Mouse (Mus musculus): ENCODE results near the gene Adgrl2. TPM values are rescaled to one million over a fixed set of nuclear protein-coding genes. Genes with fewer than 3 reads are reported as not detected.
A peak's percentile ranks its signal among the peaks of the same experiment; 100 is the strongest.

Gene Adgrl2
- polyA plus RNA-seq (2016; fragmentation: Nextera tagmentation; extraction: Ambion mirVana), result 78.1 and 81.6 TPM in 2 replicates

- H3K4me1 ChIP-seq, result peaks cover 54% of the 10 kb centered on the region
- H3K36me3 ChIP-seq (replicated peaks), result no peaks in the 10 kb centered on the region
- peaks cover 15% of the 10 kb centered on the region; the same call in 1 of the 2 replicates for H3K27me3 ChIP-seq (ENCODE audit: poor library complexity, severe bottlenecking)
- WGBS, result under 1% methylated on average over 25 of the region's 25 CpGs
- H3K27ac ChIP-seq, result peak within 1 kb of the TSS; percentile 100
- DNase-seq (ENCODE audit: extremely low spot score, low spot score), result no peak
- peak within 1 kb of the TSS; percentile 98 for H3K4me3 ChIP-seq
- no peaks in the 10 kb centered on the region for H3K9me3 ChIP-seq
Measured at GRCm38 (mm10) chr3:148990531-148991003, at the start of gene Adgrl2. Gene Adgrl2, minus strand, starts transcription at chr3:148990555.

GRCm38 (mm10) chr3:149038771-149039170, 48.4 kb upstream of the Adgrl2 start:
- 77% methylated on average over 4 of the region's 4 CpGs for WGBS
- Histone ChIP-seq H3K36me3 (replicated peaks) (no peaks in the 10 kb centered on the region), H3K27ac (no peak overlapping the region), H3K4me3 (no peak overlapping the region), H3K9me3 (no peaks in the 10 kb centered on the region), H3K27me3 (ENCODE audit: poor library complexity, severe bottlenecking) (no peaks in the 10 kb centered on the region; the same call in 1 of the 2 replicates), H3K4me1 (peaks cover 30% of the 10 kb centered on the region)
- DNase-seq (ENCODE audit: extremely low spot score, low spot score), result no peak

GRCm38 (mm10) chr3:149019925-149020324, 29.6 kb upstream of the Adgrl2 start:
- Histone ChIP-seq H3K27ac (no peak overlapping the region), H3K27me3 (ENCODE audit: poor library complexity, severe bottlenecking) (no peaks in the 10 kb centered on the region), H3K36me3 (replicated peaks) (no peaks in the 10 kb centered on the region), H3K4me1 (peaks cover 8% of the 10 kb centered on the region; the same call in 1 of the 2 replicates), H3K9me3 (no peaks in the 10 kb centered on the region), H3K4me3 (no peak overlapping the region)
- 81% methylated on average over 5 of the region's 5 CpGs for WGBS
- DNase-seq (ENCODE audit: extremely low spot score, low spot score), result no peak

- Histone ChIP-seq H3K27ac (no peak overlapping the region), H3K4me3 (no peak overlapping the region), H3K9me3 (no peaks in the 10 kb centered on the region), H3K4me1 (0 out of 2 replicates have a peak, but pooled peaks cover 4% of the 10 kb centered on the region), H3K27me3 (ENCODE audit: poor library complexity, severe bottlenecking) (no peaks in the 10 kb centered on the region), H3K36me3 (replicated peaks) (no peaks in the 10 kb centered on the region)
- DNase-seq (ENCODE audit: extremely low spot score, low spot score), result no peak
- 84% methylated on average over 7 of the region's 7 CpGs for WGBS
Measured at GRCm38 (mm10) chr3:149009311-149009710, 19.0 kb upstream of the Adgrl2 start.

- no peak overlapping the region for H3K27ac ChIP-seq
- H3K4me1 ChIP-seq, result 0 out of 2 replicates have a peak, but pooled peaks cover 4% of the 10 kb centered on the region
- H3K4me3 ChIP-seq, result no peak overlapping the region
- WGBS, result 87% methylated on average over 6 of the region's 6 CpGs
- H3K36me3 ChIP-seq (replicated peaks), result no peaks in the 10 kb centered on the region
- H3K27me3 ChIP-seq (ENCODE audit: poor library complexity, severe bottlenecking), result no peaks in the 10 kb centered on the region
- no peaks in the 10 kb centered on the region for H3K9me3 ChIP-seq
- no peak for DNase-seq (ENCODE audit: extremely low spot score, low spot score)
Measured at GRCm38 (mm10) chr3:149008634-149009023, 18.3 kb upstream of the Adgrl2 start.

GRCm38 (mm10) chr3:149007860-149008633, 17.7 kb upstream of the Adgrl2 start:
- Histone ChIP-seq H3K4me3 (no peak overlapping the region), H3K4me1 (0 out of 2 replicates have a peak, but pooled peaks cover 4% of the 10 kb centered on the region), H3K27me3 (ENCODE audit: poor library complexity, severe bottlenecking) (no peaks in the 10 kb centered on the region), H3K36me3 (replicated peaks) (no peaks in the 10 kb centered on the region), H3K9me3 (no peaks in the 10 kb centered on the region), H3K27ac (no peak overlapping the region)
- DNase-seq (ENCODE audit: extremely low spot score, low spot score), result no peak
- 83% methylated on average over 20 of the region's 20 CpGs for WGBS

GRCm38 (mm10) chr3:149001364-149001763, 11.0 kb upstream of the Adgrl2 start:
- no peak for DNase-seq (ENCODE audit: extremely low spot score, low spot score)
- peaks cover 10% of the 10 kb centered on the region; the same call in 1 of the 2 replicates for H3K27me3 ChIP-seq (ENCODE audit: poor library complexity, severe bottlenecking)
- no peaks in the 10 kb centered on the region for H3K36me3 ChIP-seq (replicated peaks)
- no peaks in the 10 kb centered on the region for H3K9me3 ChIP-seq
- whole genome bisulfite sequencing, result 37% methylated on average over 8 of the region's 8 CpGs
- no peak overlapping the region for H3K4me3 ChIP-seq
- peaks cover 12% of the 10 kb centered on the region for H3K4me1 ChIP-seq
- H3K27ac ChIP-seq, result peak overlapping the region; percentile 30; the same call in 1 of the 2 replicates

GRCm38 (mm10) chr3:148998661-148999060, 8.3 kb upstream of the Adgrl2 start:
- no peak for DNase-seq (ENCODE audit: extremely low spot score, low spot score)
- peaks cover 17% of the 10 kb centered on the region for H3K4me1 ChIP-seq
- no peak overlapping the region for H3K27ac ChIP-seq
- peaks cover 18% of the 10 kb centered on the region; the same call in 1 of the 2 replicates for H3K27me3 ChIP-seq (ENCODE audit: poor library complexity, severe bottlenecking)
- no peaks in the 10 kb centered on the region for H3K36me3 ChIP-seq (replicated peaks)
- H3K4me3 ChIP-seq, result no peak overlapping the region
- WGBS, result 82% methylated on average over 10 of the region's 10 CpGs
- no peaks in the 10 kb centered on the region for H3K9me3 ChIP-seq

GRCm38 (mm10) chr3:148991056-148991455, 701 bp upstream of the Adgrl2 start:
- Histone ChIP-seq H3K36me3 (replicated peaks) (no peaks in the 10 kb centered on the region), H3K4me3 (peak overlapping the region; percentile 98), H3K27ac (peak overlapping the region; percentile 100), H3K4me1 (peaks cover 50% of the 10 kb centered on the region), H3K9me3 (no peaks in the 10 kb centered on the region), H3K27me3 (ENCODE audit: poor library complexity, severe bottlenecking) (peaks cover 15% of the 10 kb centered on the region; the same call in 1 of the 2 replicates)
- no peak for DNase-seq (ENCODE audit: extremely low spot score, low spot score)
- WGBS, result 4% methylated on average over 8 of the region's 8 CpGs

- Histone ChIP-seq H3K36me3 (replicated peaks) (no peaks in the 10 kb centered on the region), H3K27me3 (ENCODE audit: poor library complexity, severe bottlenecking) (peaks cover 15% of the 10 kb centered on the region; the same call in 1 of the 2 replicates), H3K27ac (peak overlapping the region; percentile 100), H3K4me1 (peaks cover 60% of the 10 kb centered on the region), H3K9me3 (no peaks in the 10 kb centered on the region), H3K4me3 (peak overlapping the region; percentile 98)
- peak; percentile 85 for DNase-seq (ENCODE audit: extremely low spot score, low spot score)
- under 1% methylated on average over 60 of the region's 68 CpGs for WGBS
Measured at GRCm38 (mm10) chr3:148989818-148990530, 381 bp downstream of the Adgrl2 start.

- WGBS, result under 1% methylated on average over 74 of the region's 75 CpGs
- DNase-seq (ENCODE audit: extremely low spot score, low spot score), result peak; percentile 90
- no peaks in the 10 kb centered on the region for H3K36me3 ChIP-seq (replicated peaks)
- H3K4me3 ChIP-seq, result peak overlapping the region; percentile 98
- no peaks in the 10 kb centered on the region for H3K9me3 ChIP-seq
- peak overlapping the region; percentile 100 for H3K27ac ChIP-seq
- H3K27me3 ChIP-seq (ENCODE audit: poor library complexity, severe bottlenecking), result peaks cover 10% of the 10 kb centered on the region; the same call in 1 of the 2 replicates
- peaks cover 63% of the 10 kb centered on the region for H3K4me1 ChIP-seq
Measured at GRCm38 (mm10) chr3:148988996-148989817, 1.1 kb downstream of the Adgrl2 start.

Measured in forebrain, embryonic 10.5 days (tissue).